Mouse (Mus musculus) cerebellum, adult 2 months (tissue): ENCODE data around the gene Gm49388.

Experiments used
- CTCF ChIP-seq: fragments of 200-500 bp; IDR thresholded peaks from 2 replicates; pipeline ENCODE4 v1.5.1; 2011; ENCODE audit warnings: low read depth, mild to moderate bottlenecking, control low read depth, low read length, moderate library complexity, borderline replicate concordance; ENCODE audit not compliant: insufficient read depth
- POLR2A ChIP-seq: fragments of 200-500 bp; IDR thresholded peaks from 2 replicates; pipeline ENCODE4 v1.6.1; 2011; ENCODE audit warnings: low read length, control low read depth, borderline replicate concordance; ENCODE audit not compliant: insufficient read depth

GRCm38 (mm10) chr7:127785308-127785707, at the start of gene Gm49388:
- no peak for TF ChIP-seq CTCF
- TF ChIP-seq POLR2A = no peak
